Mouse (Mus musculus) testis, postnatal 14 days (tissue): Measurements from ENCODE around the gene Tenm3.

Experiments
- DNase-seq: peaks from one replicate; pipeline ENCODE4 v3.0.0; 2021; ENCODE audit warnings: low spot score

Gene Tenm3

DNA sequence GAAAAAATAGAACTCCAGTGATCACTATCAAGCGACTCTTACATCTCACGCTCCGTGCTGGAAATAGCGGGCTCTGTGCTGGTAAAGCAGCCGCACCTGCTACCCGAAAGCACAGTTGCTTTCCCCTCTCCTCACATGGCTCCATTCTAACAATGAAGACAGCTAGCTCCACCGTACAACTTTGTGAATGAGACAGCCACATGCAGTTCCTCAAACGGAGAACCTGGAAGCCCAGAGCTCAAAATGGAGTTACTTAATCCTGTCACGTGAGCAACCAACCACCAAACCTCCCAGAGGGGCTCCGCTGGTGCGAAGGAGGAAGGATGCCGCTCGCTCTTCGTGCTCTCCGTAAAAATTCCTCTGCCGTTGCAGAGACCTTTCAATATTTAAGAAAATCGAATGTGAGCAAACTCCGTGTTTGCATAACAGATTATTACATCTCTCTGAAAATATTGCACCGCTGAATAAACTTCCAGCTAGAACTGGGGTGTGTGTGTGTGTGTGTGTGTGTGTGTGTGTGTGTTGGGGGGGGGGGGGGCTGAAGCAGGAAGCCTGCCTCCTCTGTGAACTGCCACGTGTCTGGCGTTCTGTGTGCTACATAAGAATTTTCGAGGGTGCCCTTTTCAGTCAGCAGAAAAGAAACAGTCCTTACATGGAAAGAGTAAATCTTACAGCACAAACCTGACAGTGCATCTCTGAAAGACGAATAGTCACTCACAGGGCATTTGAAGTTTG is 103.4 kb downstream of the Tenm3 start:
- peak; percentile 15 for DNase-seq

- DNase-seq: no peak
Observed at GRCm38 (mm10) chr8:48733731-48734130, 110.0 kb downstream of the Tenm3 start.

DNA sequence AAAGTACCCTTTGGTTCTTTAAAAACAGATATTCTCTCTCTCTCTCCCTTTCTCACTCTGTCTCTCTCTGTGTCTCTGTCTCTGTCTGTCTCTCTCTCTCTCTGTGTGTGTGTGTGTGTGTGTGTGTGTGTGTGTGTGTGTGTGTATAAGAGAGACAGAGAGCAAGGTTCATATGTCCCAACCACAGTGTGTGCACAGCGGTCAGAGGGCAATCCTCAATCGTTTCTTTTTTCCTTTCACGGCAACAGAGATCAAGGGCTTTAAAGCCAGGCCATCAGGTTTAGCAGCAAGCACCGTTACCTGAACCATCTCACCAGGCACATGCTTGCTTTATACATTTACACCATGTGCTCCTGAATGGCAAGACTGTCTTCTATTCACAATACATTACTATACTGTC is 110.7 kb downstream of the Tenm3 start:
- DNase-seq: no peak

DNA sequence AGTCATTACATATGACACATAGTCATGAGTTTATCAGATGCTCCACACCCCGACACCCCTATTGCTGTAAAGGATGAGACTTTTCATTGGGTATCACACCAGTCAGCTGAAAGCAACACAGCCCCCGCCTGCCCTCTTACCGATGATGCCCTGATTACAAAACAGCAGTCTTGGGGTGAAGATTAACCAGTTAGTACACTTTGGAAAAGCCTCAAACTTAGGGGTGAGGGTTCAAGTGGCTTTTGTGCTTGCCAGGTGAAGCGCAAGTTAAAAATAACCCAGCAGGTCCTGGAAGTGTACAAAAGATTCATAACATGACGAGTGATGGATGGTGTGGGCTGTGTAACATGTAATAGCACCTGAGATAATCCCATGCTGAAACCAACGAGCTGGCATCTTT is 113.0 kb downstream of the Tenm3 start:
- DNase-seq: no peak

GRCm38 (mm10) chr8:48728833-48729690 is 114.7 kb downstream of the Tenm3 start:
- DNase-seq: no peak

GRCm38 (mm10) chr8:48728006-48728405 is 115.7 kb downstream of the Tenm3 start:
- no peak for DNase-seq

DNA sequence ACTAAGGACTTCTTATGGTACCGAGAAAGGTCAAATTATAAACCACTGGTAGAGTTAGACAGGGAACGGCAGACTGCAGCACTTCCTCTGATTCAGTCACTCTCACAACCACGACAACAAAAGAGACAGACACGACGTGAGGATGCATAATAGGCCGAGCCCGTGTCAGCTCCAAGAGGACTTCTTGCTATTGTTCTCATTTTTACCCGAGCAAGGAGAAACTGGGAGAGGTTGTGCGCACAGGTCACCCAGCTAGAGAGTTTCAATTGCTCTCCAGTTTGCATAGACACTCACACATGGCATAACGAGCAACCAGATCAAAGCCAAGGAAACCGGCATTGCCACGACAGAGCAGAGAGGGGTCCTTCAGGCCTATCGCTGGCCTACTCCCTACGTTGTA is 121.0 kb downstream of the Tenm3 start:
- DNase-seq: no peak

DNA sequence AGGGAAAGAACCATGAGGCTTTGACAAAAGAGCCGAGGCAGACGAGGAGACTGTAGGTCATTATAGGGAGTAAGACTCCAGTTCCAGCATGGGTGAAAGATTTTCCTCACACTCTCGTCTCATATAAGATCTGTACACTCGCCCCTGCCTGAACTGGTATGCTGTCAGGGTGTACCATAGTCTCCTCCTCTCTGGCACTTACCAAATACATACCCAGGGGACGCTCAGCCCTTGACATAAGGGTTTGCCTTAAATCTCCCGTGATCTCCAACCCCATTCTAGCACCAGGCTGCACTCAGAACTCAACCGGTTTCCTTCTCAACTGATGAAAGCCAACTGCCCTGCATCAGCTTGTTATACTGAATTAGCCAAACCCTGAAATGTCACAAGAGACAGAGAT is 121.4 kb downstream of the Tenm3 start:
- DNase-seq: no peak

DNA sequence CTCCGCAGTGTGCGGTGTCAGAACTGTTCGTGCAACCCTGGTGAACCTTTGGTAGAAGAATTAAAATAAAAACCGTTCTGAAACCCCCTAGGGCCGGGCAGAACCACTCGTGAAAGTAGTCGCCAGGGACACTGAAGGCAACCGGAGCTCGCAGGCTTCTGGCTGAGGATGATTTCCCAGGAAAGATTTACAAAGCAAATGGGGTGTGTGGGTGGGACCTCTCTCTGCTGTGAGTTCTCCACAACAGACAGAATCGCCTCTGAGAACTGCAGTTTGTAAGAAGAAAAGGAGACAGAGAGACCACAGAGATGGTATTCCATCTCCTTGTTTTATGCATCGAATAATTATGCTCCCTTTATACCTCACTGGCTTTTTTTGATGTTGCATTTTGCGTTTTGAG is 122.4 kb downstream of the Tenm3 start:
- DNase-seq: no peak

DNA sequence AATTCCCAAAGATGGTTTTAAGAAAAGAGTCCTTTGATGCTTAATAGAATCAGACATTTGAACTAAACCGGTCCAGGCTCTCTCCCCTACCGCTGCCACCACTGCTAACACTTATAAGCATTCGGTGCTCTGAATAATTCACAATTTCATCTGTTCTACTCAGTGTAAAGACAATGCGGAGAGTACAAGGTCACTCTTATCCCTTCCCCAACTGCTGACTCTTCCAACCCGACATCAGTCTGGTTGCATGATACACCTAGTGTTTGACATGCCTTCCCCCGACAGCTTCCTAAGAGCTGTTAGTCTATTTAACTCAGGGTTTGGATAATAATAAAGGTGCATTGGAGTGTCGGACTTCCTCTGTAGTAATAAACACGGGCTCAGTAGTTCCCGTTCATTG is 128.1 kb downstream of the Tenm3 start:
- no peak for DNase-seq

DNA sequence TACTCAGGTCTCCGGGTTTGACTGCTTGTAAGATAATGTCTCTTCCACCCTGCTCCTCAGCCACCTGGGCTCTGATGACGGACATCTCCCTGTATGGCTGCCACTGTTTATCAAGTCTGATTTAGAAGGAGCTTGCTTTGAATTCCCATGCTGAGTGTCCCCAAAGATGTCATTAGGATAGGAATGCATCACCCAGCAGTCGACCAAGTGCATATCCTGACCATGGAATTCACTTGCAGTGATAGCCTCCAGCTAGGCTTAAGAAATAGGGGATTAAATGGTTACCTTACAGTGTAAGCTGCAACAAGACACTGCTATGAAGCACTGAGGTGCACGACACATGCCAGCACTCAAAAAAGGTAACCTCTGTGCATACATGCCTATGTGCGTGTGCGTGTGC is 137.1 kb downstream of the Tenm3 start:
- DNase-seq: no peak

GRCm38 (mm10) chr8:48704885-48705515 is 138.8 kb downstream of the Tenm3 start:
- DNase-seq: no peak

- no peak for DNase-seq
Observed at GRCm38 (mm10) chr8:48704485-48704884, 139.3 kb downstream of the Tenm3 start.

DNA sequence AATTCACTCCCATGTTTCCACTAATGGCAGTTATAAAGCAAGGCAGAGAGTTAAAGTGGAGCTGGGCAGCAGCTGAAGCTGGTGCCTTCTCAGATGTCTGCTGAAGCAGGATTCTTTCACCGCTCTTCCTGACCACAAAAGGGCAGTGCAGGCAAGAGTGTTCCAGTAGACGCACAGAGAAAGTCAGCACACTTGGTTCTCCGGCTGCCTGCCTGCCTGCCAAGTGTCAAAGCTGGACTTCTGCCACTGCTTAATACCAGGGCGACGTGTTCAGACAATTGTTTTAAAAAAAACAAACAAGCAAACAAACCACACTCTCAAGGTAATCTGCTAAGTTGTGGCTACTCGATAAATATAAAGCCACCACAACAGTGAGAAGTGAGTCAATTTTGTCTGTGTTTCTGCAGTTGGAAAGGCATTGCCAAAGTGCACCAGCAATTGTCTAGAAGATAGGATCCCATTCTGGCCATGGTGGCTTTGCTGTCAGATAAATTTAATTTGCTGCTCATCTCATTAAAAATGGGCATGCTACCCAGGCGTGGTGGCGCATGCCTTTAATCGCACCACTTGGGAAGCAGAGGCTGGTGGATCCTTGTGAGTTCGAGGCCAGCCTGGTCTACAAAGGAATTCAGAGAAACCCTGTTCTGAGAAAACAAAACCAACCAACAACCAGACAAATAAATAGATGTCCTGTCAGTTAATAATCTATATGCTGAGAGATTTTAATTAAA is 152.9 kb downstream of the Tenm3 start:
- no peak for DNase-seq

DNA sequence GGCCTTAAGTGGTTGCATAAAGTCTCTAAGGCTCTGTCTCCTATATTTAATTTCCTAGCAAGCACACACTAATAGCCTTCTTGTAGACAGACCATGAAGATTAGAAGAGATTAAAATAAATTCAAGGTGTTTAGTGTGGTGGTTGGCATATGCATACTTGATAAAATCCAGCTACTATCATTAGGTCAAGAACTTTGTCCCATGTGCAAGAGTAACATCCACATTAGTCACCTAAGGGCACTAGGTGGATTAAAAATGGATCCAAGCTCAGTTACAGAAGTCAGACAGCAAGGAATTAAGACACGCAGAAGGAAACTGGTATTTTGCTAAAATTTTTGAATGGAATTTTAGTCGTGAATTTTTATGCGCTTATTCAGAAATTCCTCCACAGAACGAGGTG is 155.0 kb downstream of the Tenm3 start:
- no peak for DNase-seq

- DNase-seq: no peak
Observed at GRCm38 (mm10) chr8:48688188-48688587, 155.6 kb downstream of the Tenm3 start.

DNA sequence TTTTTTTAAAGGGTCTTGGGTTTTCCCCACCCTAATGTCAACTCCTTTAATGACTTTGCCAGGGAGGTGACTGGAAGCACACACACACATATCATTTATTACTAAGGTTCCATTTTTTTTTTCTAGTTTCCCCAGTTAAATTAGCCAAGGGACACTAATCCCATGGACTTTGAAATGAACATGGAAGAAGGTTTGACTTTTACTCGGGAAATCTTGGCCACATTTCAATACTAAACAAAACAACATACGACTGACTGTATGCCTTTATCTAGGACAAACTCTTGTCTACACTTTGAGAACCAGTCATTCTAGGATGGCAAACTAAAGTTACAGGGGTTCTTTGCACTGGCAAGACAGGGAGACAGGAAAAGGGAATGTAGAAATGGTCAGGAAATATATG is 170.3 kb downstream of the Tenm3 start:
- no peak for DNase-seq

- DNase-seq: no peak
Observed at GRCm38 (mm10) chr8:48672471-48672870, 171.3 kb downstream of the Tenm3 start.

GRCm38 (mm10) chr8:48671318-48671717 is 172.4 kb downstream of the Tenm3 start:
- no peak for DNase-seq

DNA sequence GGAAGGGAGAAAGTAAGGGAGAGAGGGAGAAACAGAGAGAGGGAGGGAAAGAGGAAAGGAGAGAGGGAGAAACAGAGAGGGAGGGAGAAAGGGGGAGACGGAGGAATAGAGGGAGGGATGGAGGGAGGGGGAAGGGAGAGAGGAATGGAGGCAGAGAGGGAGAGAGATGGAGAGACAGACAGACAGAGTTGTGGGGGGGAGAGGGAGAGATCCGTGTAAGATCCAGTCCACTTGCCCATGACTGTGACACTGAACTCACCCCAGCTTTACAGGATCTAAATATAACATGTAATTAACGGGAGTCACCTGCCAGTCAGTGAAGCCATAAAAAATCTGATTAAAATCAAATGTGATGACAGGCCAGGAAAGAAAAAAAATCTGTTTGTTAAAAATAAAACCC is 172.9 kb downstream of the Tenm3 start:
- DNase-seq: no peak

DNA sequence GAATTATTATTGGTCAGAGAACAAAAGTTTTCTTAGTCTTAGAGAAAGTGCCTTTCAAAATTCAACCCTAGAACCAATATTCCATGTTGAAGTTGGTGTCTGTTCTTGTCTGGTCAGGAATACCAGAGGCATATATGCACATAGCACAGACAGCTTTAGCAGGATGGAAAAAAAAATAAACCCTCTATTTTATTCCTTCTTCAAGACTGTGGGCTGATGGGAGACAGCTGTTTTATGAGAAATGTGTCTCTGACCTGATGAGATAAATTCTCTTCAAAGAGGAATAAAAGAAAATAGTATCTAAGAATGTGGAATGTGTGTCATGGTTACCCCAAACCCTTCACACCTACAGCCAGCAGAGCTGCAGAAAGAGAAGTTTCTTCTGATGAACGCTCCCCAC is 173.4 kb downstream of the Tenm3 start:
- no peak for DNase-seq

DNA sequence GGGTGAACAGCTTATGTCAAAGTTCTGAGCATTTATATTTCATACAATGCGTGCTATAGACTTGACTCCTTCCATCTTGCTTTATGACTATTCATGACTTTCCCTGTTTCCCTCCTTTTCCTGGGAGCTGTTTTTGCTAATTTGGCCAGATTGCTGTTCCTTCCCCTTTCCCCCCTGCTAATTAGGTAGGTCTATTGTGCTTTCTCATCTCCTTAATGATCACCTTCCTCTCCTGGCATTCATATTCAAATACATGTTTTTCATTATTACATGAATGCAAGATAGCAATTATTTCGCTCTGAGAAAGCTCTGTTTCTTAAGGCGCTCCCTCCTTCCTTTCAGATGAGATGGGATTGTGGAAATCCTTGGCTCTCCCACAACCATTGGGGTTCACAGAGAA is 178.6 kb downstream of the Tenm3 start:
- no peak for DNase-seq
